Mouse (Mus musculus): ENCODE data around the gene Wdr45.

DNA sequence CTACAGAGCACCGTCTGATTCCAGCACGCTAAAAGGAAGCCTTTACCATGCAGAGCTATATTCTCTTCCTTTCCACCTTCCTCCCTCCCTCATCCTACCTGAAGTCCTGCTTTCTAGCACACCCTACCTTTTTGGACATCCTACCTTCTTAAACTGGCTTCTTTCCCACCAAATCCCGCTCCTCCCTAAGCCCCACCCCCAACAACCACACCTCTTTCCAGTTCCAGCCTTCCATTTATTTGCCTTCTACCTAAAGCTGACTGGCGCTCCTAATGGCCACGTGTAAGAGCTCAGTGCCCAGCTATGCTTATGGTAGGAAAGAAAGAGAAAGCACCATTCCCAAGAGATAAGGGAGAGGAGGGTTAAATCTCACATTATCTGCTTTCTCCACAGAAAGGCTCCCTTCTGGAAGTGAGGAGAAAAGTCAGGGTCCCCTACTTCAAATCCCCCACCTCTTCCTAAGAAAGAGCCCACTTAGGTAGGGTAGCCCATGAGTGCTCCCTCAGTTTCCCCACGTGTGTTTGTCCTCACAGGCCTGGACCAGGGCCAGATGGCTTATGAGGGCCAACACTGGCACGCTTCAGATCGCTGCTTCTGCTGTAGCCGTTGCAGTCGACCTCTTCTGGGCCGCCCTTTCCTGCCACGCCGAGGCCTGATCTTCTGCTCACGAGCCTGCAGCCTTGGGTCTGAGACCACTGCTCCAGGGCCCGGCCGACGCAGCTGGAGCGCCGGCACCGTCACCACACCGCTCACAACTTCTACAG, 48.2 kb upstream of the Wdr45 start:
- TF ChIP-seq CTCF (IDR thresholded peaks at IDR 0.05) (no peak), EP300 (IDR thresholded peaks at IDR 0.05) (no peak)
